Mouse (Mus musculus): Measurements from ENCODE around the gene Rprd2. TPM values are rescaled to one million over a fixed set of nuclear protein-coding genes. Genes with fewer than 3 reads are reported as not detected.

The Rprd2 gene
- polyA plus RNA-seq (2021; fragmentation: Nextera tagmentation) = 37.2 and 41.5 TPM in 2 replicates
- long read RNA-seq, experiment 1, partial matches to known transcripts = 3 of 13 reads
- long read RNA-seq, experiment 1, other reads (novel, unspliced or antisense) = 6 of 13 reads
- long read RNA-seq, experiment 2, transcript Rprd2-202 (9 exons, 3,298 nt) = major isoform, 17 of 38 reads
- long read RNA-seq, experiment 2, partial matches to known transcripts = 6 of 38 reads
- long read RNA-seq, experiment 2, other reads (novel, unspliced or antisense) = 15 of 38 reads

DNA sequence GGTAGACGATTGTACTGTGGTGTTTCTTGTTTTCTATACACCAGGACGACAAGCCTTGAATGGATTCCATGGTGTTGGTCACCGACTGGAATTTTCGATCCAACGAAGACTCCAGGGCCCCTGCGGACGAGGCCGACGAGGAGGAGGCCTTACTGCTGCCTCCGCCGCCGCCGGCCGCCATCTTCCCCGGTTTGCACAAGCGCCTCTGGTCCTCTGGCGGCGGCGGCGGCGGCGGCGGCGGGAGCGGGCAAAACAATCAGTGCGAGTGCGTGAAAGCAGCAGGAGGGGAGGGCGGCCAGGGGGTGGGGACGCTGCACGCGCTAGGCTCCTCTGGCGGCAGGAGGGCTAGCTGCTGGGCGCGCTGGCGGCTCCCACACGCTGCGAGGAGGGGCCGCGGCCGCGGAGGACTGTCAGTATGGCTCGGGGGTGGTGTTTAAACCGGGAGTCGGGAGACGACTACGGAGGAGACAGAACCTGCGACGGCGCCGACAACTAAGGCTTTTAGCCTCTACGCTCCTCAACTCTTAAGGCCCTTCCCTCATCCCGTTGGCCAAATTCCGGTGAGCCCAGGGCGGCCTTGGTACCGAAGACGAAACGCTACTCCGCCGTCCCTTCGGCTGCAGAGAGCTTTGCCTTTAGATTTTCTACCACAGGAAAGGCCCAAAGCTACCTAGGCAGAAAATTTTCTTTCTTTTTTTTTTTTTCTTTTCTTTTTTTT, at the start of gene Rprd2:
TSS of gene Rprd2 (minus strand) at position 293 of the 718 bp plus-strand sequence.

DNA sequence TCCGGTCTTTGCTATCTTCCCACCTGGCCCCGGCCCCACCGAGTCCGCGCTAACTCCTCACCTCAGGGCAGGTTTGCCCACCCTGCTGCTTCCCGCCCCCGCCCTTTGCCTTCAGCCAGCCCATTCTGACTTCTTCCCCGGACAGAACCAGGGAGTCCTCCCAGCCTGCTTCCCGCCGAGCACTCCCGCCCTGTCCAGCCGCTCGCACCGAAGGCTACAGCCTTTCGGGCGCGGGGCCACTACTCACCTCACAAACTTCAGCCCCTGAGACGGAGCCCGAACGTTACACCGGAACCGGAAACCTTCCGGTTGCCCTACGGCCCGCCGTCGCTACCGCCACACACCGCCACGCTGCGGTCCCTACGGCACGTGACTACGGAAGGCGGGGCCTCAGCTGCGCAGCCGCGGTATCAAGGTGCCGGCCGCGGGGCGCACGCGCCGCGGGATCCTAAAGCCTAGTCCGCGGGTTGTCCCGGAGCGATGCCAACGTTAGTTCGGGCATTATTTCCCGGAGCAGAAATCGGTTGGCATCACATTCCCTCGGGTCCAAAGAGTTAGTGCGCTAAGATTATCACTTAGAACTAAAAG, 36.9 kb upstream of the Rprd2 start, which contains the start of gene Prpf3:
TSS of gene Prpf3 (minus strand) at position 384 of the 588 bp plus-strand sequence.

GRCm38 (mm10) chr3:95760106-95760505, 58.6 kb downstream of the Rprd2 start, which contains the start of gene Tars2:
Gene Tars2 (minus strand): TSS chr3:95760206.

GRCm38 (mm10) chr3:95739353-95740104, 79.1 kb downstream of the Rprd2 start, which contains the start of gene Ecm1:
Gene Ecm1 (minus strand): TSS chr3:95739569.

Small RNAs within 50 kb of the gene (microRNA-seq; reads per million reads assigned to microRNA genes)
- not detected for gene Mir7014

Other genes with a start within 250 kb of the Rprd2 start
- 11.2 and 11.5 TPM in 2 replicates for gene Golph3l, start 229.9 kb downstream of the Rprd2 start, polyA plus RNA-seq (2021; fragmentation: Nextera tagmentation)
- gene Ensa, start 193.9 kb downstream of the Rprd2 start, polyA plus RNA-seq (2021; fragmentation: Nextera tagmentation) = 210 and 214 TPM in 2 replicates
- gene Mcl1, start 160.1 kb downstream of the Rprd2 start, polyA plus RNA-seq (2021; fragmentation: Nextera tagmentation) = 4.8 and 5.3 TPM in 2 replicates
- gene Adamtsl4, start 130.9 kb downstream of the Rprd2 start, polyA plus RNA-seq (2021; fragmentation: Nextera tagmentation) = 3.1 and 3.9 TPM in 2 replicates
- 3.8 and 5.6 TPM in 2 replicates for gene Ecm1, start 79.3 kb downstream of the Rprd2 start, polyA plus RNA-seq (2021; fragmentation: Nextera tagmentation)
- 26.4 and 29.2 TPM in 2 replicates for gene Tars2, start 58.7 kb downstream of the Rprd2 start, polyA plus RNA-seq (2021; fragmentation: Nextera tagmentation)
- 6.9 and 7.0 TPM in 2 replicates for gene Prpf3, start 37.0 kb upstream of the Rprd2 start, polyA plus RNA-seq (2021; fragmentation: Nextera tagmentation)
- 669 and 698 TPM in 2 replicates for gene Mrps21, start 52.7 kb upstream of the Rprd2 start, polyA plus RNA-seq (2021; fragmentation: Nextera tagmentation)
- 10.2 and 13.2 TPM in 2 replicates for gene Ciart, start 63.4 kb upstream of the Rprd2 start, polyA plus RNA-seq (2021; fragmentation: Nextera tagmentation)
- 7.1 and 11.0 TPM in 2 replicates for gene BC028528, start 73.1 kb upstream of the Rprd2 start, polyA plus RNA-seq (2021; fragmentation: Nextera tagmentation)
- 35.5 and 57.8 TPM in 2 replicates for gene Aph1a, start 75.1 kb upstream of the Rprd2 start, polyA plus RNA-seq (2021; fragmentation: Nextera tagmentation)
- gene Car14, start 85.8 kb upstream of the Rprd2 start, polyA plus RNA-seq (2021; fragmentation: Nextera tagmentation) = 13.2 and 37.6 TPM in 2 replicates
- 7.9 and 11.3 TPM in 2 replicates for gene Anp32e, start 110.4 kb upstream of the Rprd2 start, polyA plus RNA-seq (2021; fragmentation: Nextera tagmentation)
- 10.1 and 15.2 TPM in 2 replicates for gene Plekho1, start 177.1 kb upstream of the Rprd2 start, polyA plus RNA-seq (2021; fragmentation: Nextera tagmentation)
- 20.4 and 23.1 TPM in 2 replicates for gene Vps45, start 239.6 kb upstream of the Rprd2 start, polyA plus RNA-seq (2021; fragmentation: Nextera tagmentation)

Data from layer of hippocampus, adult 6 months (tissue).